ENCODE assay signal across 21 mouse cellular contexts in genomic region chr5:71177316-71177715, GRCm38 (mm10).
"Had no signal": no experiment of that assay in that cellular context is flagged by ENCODE, and none has a peak within 500 bp of the region (broad histone marks: within the 10 kb centered on the region; RNA-seq: fewer than 3 reads in every experiment).

No protein-coding gene starts in this region.

- ATAC-seq: inflammation-experienced regulatory T-cells, adult 6 months; intestine, embryonic 16.5 days; liver, embryonic 12.5 days had no signal

- H3K36me3 ChIP-seq: limb, embryonic 10.5 days; limb, embryonic 13.5 days; liver, embryonic 12.5 days; liver, embryonic 15.5 days; lung, embryonic 15.5 days; midbrain, embryonic 10.5 days had no signal

- H3K4me2 ChIP-seq: limb, embryonic 13.5 days; liver, embryonic 12.5 days; liver, embryonic 15.5 days; lung, embryonic 15.5 days had no signal

- H3K9me3 ChIP-seq: limb, embryonic 10.5 days; limb, embryonic 13.5 days; liver, embryonic 12.5 days; liver, embryonic 15.5 days; lung, embryonic 15.5 days; megakaryocyte, embryonic 14.5 days; midbrain, embryonic 10.5 days had no signal

- H3K4me3 ChIP-seq: layer of hippocampus, adult 2 months; limb, embryonic 10.5 days; limb, embryonic 13.5 days; liver, embryonic 12.5 days; liver, embryonic 15.5 days; lung, embryonic 15.5 days; megakaryocyte, embryonic 14.5 days; midbrain, embryonic 10.5 days had no signal

- H3K4me1 ChIP-seq: limb, embryonic 10.5 days; limb, embryonic 13.5 days; liver, embryonic 12.5 days; liver, embryonic 15.5 days; lung, embryonic 15.5 days; megakaryocyte, embryonic 14.5 days; midbrain, embryonic 10.5 days had no signal

- H3K27ac ChIP-seq: kidney, postnatal 0 days; layer of hippocampus, adult 2 months; limb, embryonic 10.5 days; limb, embryonic 13.5 days; liver, embryonic 12.5 days; liver, embryonic 15.5 days; lung, embryonic 15.5 days; midbrain, embryonic 10.5 days had no signal

- H3K27me3 ChIP-seq: limb, embryonic 13.5 days; liver, embryonic 12.5 days; liver, embryonic 15.5 days; lung, embryonic 15.5 days; megakaryocyte, embryonic 14.5 days had no signal

- DNase-seq: kidney, adult 18-20 months; kidney, adult 9 months; kidney, postnatal 25 days; layer of hippocampus, adult 9-11 months; liver; lung, adult 18-20 months; lung, postnatal 10 days; lung, postnatal 36 days; midbrain, embryonic 14.5 days; thymus, postnatal 25 days had no signal

- H3K9ac ChIP-seq: limb, embryonic 13.5 days; liver, embryonic 12.5 days; liver, embryonic 15.5 days; lung, embryonic 15.5 days had no signal
